Mouse (Mus musculus): ENCODE measurements around the gene Plekha8. TPM values are rescaled to one million over a fixed set of nuclear protein-coding genes. Genes with fewer than 3 reads are reported as not detected.
A peak's percentile ranks its signal among the peaks of the same experiment; 100 is the strongest.

Gene Plekha8
- polyA plus RNA-seq, 1 experiment from 2014 or later, result 12.2 TPM

GRCm38 (mm10) chr6:54655471-54656095 is 60.7 kb downstream of the Plekha8 start:
- no peaks in the 10 kb centered on the region for H3K36me3 ChIP-seq (ENCODE audit: control insufficient read depth, insufficient read depth, low read length)
- ATAC-seq (ENCODE audit: low read depth), result no peak

GRCm38 (mm10) chr6:54657861-54658260 is 63.0 kb downstream of the Plekha8 start:
- no peak for ATAC-seq (ENCODE audit: low read depth)
- Histone ChIP-seq H3K27ac (ENCODE audit: low read depth, low read length) (no peak overlapping the region), H3K4me2 (ENCODE audit: low read depth, low read length) (no peak overlapping the region), H3K9ac (replicated peaks; ENCODE audit: low read depth, low read length) (no peak overlapping the region), H3K9me3 (ENCODE audit: control insufficient read depth, low read length) (no peaks in the 10 kb centered on the region), H3K4me1 (ENCODE audit: control insufficient read depth, insufficient read depth, low read length) (no peaks in the 10 kb centered on the region), H3K36me3 (ENCODE audit: control insufficient read depth, insufficient read depth, low read length) (no peaks in the 10 kb centered on the region), H3K27me3 (ENCODE audit: control insufficient read depth, insufficient read depth, low read length) (no peaks in the 10 kb centered on the region), H3K4me3 (ENCODE audit: low read depth, low read length) (no peak overlapping the region)
- WGBS, result 92% methylated on average over 6 of the region's 6 CpGs

More at GRCm38 (mm10) chr6:54655471-54656095, 60.7 kb downstream of the Plekha8 start:
- no peak overlapping the region for H3K27ac ChIP-seq (ENCODE audit: low read depth, low read length)
- H3K4me2 ChIP-seq (ENCODE audit: low read depth, low read length), result no peak overlapping the region
- 84% methylated on average over 11 of the region's 11 CpGs for WGBS
- H3K4me3 ChIP-seq (ENCODE audit: low read depth, low read length), result no peak overlapping the region
- H3K4me1 ChIP-seq (ENCODE audit: control insufficient read depth, insufficient read depth, low read length), result no peaks in the 10 kb centered on the region
- H3K27me3 ChIP-seq (ENCODE audit: control insufficient read depth, insufficient read depth, low read length), result no peaks in the 10 kb centered on the region
- no peak overlapping the region for H3K9ac ChIP-seq (replicated peaks; ENCODE audit: low read depth, low read length)
- no peaks in the 10 kb centered on the region for H3K9me3 ChIP-seq (ENCODE audit: control insufficient read depth, low read length)

- 87% methylated on average over 6 of the region's 6 CpGs for WGBS
- H3K36me3 ChIP-seq (ENCODE audit: control insufficient read depth, insufficient read depth, low read length), result no peaks in the 10 kb centered on the region
Observed at GRCm38 (mm10) chr6:54669868-54670267, 75.0 kb downstream of the Plekha8 start.

GRCm38 (mm10) chr6:54672901-54673300 is 78.0 kb downstream of the Plekha8 start:
- H3K4me3 ChIP-seq (ENCODE audit: low read depth, low read length), result no peak overlapping the region
- 47% methylated on average over 5 of the region's 5 CpGs for WGBS
- no peaks in the 10 kb centered on the region for H3K9me3 ChIP-seq (ENCODE audit: control insufficient read depth, low read length)
- no peak overlapping the region for H3K9ac ChIP-seq (replicated peaks; ENCODE audit: low read depth, low read length)
- H3K36me3 ChIP-seq (ENCODE audit: control insufficient read depth, insufficient read depth, low read length), result no peaks in the 10 kb centered on the region
- H3K4me2 ChIP-seq (ENCODE audit: low read depth, low read length), result no peak overlapping the region
- H3K4me1 ChIP-seq (ENCODE audit: control insufficient read depth, insufficient read depth, low read length), result no peaks in the 10 kb centered on the region
- H3K27ac ChIP-seq (ENCODE audit: low read depth, low read length), result no peak overlapping the region
- ATAC-seq (ENCODE audit: low read depth), result no peak
- H3K27me3 ChIP-seq (ENCODE audit: control insufficient read depth, insufficient read depth, low read length), result no peaks in the 10 kb centered on the region

More at GRCm38 (mm10) chr6:54669868-54670267, 75.0 kb downstream of the Plekha8 start:
- no peak overlapping the region for H3K4me2 ChIP-seq (ENCODE audit: low read depth, low read length)
- ATAC-seq (ENCODE audit: low read depth), result no peak
- H3K9me3 ChIP-seq (ENCODE audit: control insufficient read depth, low read length), result no peaks in the 10 kb centered on the region
- H3K27me3 ChIP-seq (ENCODE audit: control insufficient read depth, insufficient read depth, low read length), result no peaks in the 10 kb centered on the region
- no peak overlapping the region for H3K9ac ChIP-seq (replicated peaks; ENCODE audit: low read depth, low read length)
- H3K4me3 ChIP-seq (ENCODE audit: low read depth, low read length), result no peak overlapping the region
- H3K27ac ChIP-seq (ENCODE audit: low read depth, low read length), result no peak overlapping the region
- H3K4me1 ChIP-seq (ENCODE audit: control insufficient read depth, insufficient read depth, low read length), result no peaks in the 10 kb centered on the region

GRCm38 (mm10) chr6:54679686-54680085 is 84.8 kb downstream of the Plekha8 start:
- no peak for ATAC-seq (ENCODE audit: low read depth)
- Histone ChIP-seq H3K9me3 (ENCODE audit: control insufficient read depth, low read length) (no peaks in the 10 kb centered on the region), H3K9ac (replicated peaks; ENCODE audit: low read depth, low read length) (no peak overlapping the region), H3K27me3 (ENCODE audit: control insufficient read depth, insufficient read depth, low read length) (no peaks in the 10 kb centered on the region), H3K4me2 (ENCODE audit: low read depth, low read length) (no peak overlapping the region), H3K27ac (ENCODE audit: low read depth, low read length) (no peak overlapping the region), H3K4me3 (ENCODE audit: low read depth, low read length) (no peak overlapping the region), H3K4me1 (ENCODE audit: control insufficient read depth, insufficient read depth, low read length) (peaks cover 12% of the 10 kb centered on the region), H3K36me3 (ENCODE audit: control insufficient read depth, insufficient read depth, low read length) (no peaks in the 10 kb centered on the region)
- 81% methylated on average over 5 of the region's 5 CpGs for WGBS

GRCm38 (mm10) chr6:54680891-54681745 is 86.2 kb downstream of the Plekha8 start, which contains the start of gene Mturn:
TSS of gene Mturn (plus strand) at chr6:54681624.
- Histone ChIP-seq H3K9ac (replicated peaks; ENCODE audit: low read depth, low read length) (peak within 1 kb of the TSS; percentile 61), H3K4me3 (ENCODE audit: low read depth, low read length) (peak within 1 kb of the TSS; percentile 70), H3K4me2 (ENCODE audit: low read depth, low read length) (peak within 1 kb of the TSS; percentile 82), H3K27ac (ENCODE audit: low read depth, low read length) (peak within 1 kb of the TSS; percentile 62), H3K9me3 (ENCODE audit: control insufficient read depth, low read length) (no peaks in the 10 kb centered on the region), H3K27me3 (ENCODE audit: control insufficient read depth, insufficient read depth, low read length) (no peaks in the 10 kb centered on the region), H3K4me1 (ENCODE audit: control insufficient read depth, insufficient read depth, low read length) (peaks cover 12% of the 10 kb centered on the region), H3K36me3 (ENCODE audit: control insufficient read depth, insufficient read depth, low read length) (no peaks in the 10 kb centered on the region)
- peak; percentile 97 for ATAC-seq (ENCODE audit: low read depth)
- WGBS, result 5% methylated on average over 48 of the region's 48 CpGs

- H3K36me3 ChIP-seq (ENCODE audit: control insufficient read depth, insufficient read depth, low read length), result no peaks in the 10 kb centered on the region
- peak overlapping the region; percentile 70 for H3K4me3 ChIP-seq (ENCODE audit: low read depth, low read length)
- no peaks in the 10 kb centered on the region for H3K27me3 ChIP-seq (ENCODE audit: control insufficient read depth, insufficient read depth, low read length)
- peaks cover 12% of the 10 kb centered on the region for H3K4me1 ChIP-seq (ENCODE audit: control insufficient read depth, insufficient read depth, low read length)
- under 1% methylated on average over 61 of the region's 61 CpGs for WGBS
- H3K4me2 ChIP-seq (ENCODE audit: low read depth, low read length), result peak overlapping the region; percentile 82
- ATAC-seq (ENCODE audit: low read depth), result peak; percentile 70
- H3K9me3 ChIP-seq (ENCODE audit: control insufficient read depth, low read length), result no peaks in the 10 kb centered on the region
- H3K27ac ChIP-seq (ENCODE audit: low read depth, low read length), result peak overlapping the region; percentile 62
- peak overlapping the region; percentile 61 for H3K9ac ChIP-seq (replicated peaks; ENCODE audit: low read depth, low read length)
Observed at GRCm38 (mm10) chr6:54681746-54682428, 87.0 kb downstream of the Plekha8 start.

- Histone ChIP-seq H3K4me2 (ENCODE audit: low read depth, low read length) (no peak overlapping the region), H3K36me3 (ENCODE audit: control insufficient read depth, insufficient read depth, low read length) (no peaks in the 10 kb centered on the region), H3K27ac (ENCODE audit: low read depth, low read length) (no peak overlapping the region), H3K9me3 (ENCODE audit: control insufficient read depth, low read length) (no peaks in the 10 kb centered on the region), H3K4me1 (ENCODE audit: control insufficient read depth, insufficient read depth, low read length) (peaks cover 12% of the 10 kb centered on the region), H3K27me3 (ENCODE audit: control insufficient read depth, insufficient read depth, low read length) (no peaks in the 10 kb centered on the region), H3K9ac (replicated peaks; ENCODE audit: low read depth, low read length) (no peak overlapping the region), H3K4me3 (ENCODE audit: low read depth, low read length) (no peak overlapping the region)
- no peak for ATAC-seq (ENCODE audit: low read depth)
- WGBS, result 83% methylated on average over 4 of the region's 4 CpGs
Observed at GRCm38 (mm10) chr6:54684085-54684484, 89.2 kb downstream of the Plekha8 start.

Data from neural tube, embryonic 14.5 days (tissue).